Comparison of ENCODE assay signal across 11 mouse cellular contexts in genomic region chr1:190137943-190138342, GRCm38 (mm10). TPM values are rescaled to one million over a fixed set of nuclear protein-coding genes. Genes with fewer than 3 reads are reported as not detected.
DNase-seq lines count a peak whose midpoint lies in the region; ATAC-seq and TF ChIP-seq lines count a peak whose summit lies in the region.
"Had no signal": no experiment of that assay in that cellular context is flagged by ENCODE, and none has a peak within 500 bp of the region (broad histone marks: within the 10 kb centered on the region; RNA-seq: fewer than 3 reads in every experiment).

No protein-coding gene starts in this region.

- no peak for TF ChIP-seq CTCF in kidney, adult 2 months (conservative IDR thresholded peaks at IDR 0.05; ENCODE audit: insufficient read depth, insufficient read length, low read depth, low read length)

- ATAC-seq in hindbrain, embryonic 15.5 days (ENCODE audit: low FRiP score, low read depth), result peak; percentile 65; the same call in 1 of the 2 replicates

- H3K9ac ChIP-seq in hindbrain, embryonic 15.5 days, result no peak overlapping the region
- H3K9ac ChIP-seq: kidney, embryonic 15.5 days had no signal

- peaks cover 11% of the 10 kb centered on the region for H3K4me1 ChIP-seq in hindbrain, embryonic 15.5 days (replicated peaks)
- no peaks in the 10 kb centered on the region for H3K4me1 ChIP-seq in kidney, adult 2 months (ENCODE audit: control insufficient read depth, insufficient read depth, low read length)

- TF ChIP-seq POLR2A in kidney, adult 2 months (IDR thresholded peaks at IDR 0.05; ENCODE audit: low read depth, low read length), result no peak

- intact Hi-C loops in heart, postnatal 14 days (cut with DNase I), result no loop called here

- DNase-seq in right cerebral cortex, adult 18-20 months, result peak; percentile 10
- no peak for DNase-seq in right cerebral cortex, adult 2 months (ENCODE audit: low spot score in 2 of 2)
- peak; percentile 26 to 27 for DNase-seq in cerebellum, postnatal 36 days
- peak; percentile 33 for DNase-seq in right cerebral cortex, postnatal 4 days
- no peak for DNase-seq in heart, postnatal 14 days
- no peak for DNase-seq in kidney, adult 2 months
- DNase-seq: spleen, adult 18-20 months; thymus, postnatal 14 days had no signal

- H3K27me3 ChIP-seq in hindbrain, embryonic 15.5 days, result no peaks in the 10 kb centered on the region
- H3K27me3 ChIP-seq in kidney, adult 2 months (replicated peaks; ENCODE audit: control insufficient read depth, insufficient read depth, low read length), result no peaks in the 10 kb centered on the region

- peak overlapping the region; percentile 52 for H3K27ac ChIP-seq in hindbrain, embryonic 15.5 days (replicated peaks)
- no peak overlapping the region for H3K27ac ChIP-seq in kidney, adult 2 months (ENCODE audit: insufficient read depth, low read depth, low read length)
- H3K27ac ChIP-seq: kidney, embryonic 15.5 days; limb, embryonic 10.5 days had no signal

- no peak overlapping the region for H3K4me2 ChIP-seq in hindbrain, embryonic 15.5 days
- H3K4me2 ChIP-seq: kidney, embryonic 15.5 days had no signal

- 32% methylated on average over 10 of the region's 10 CpGs for WGBS in hindbrain, embryonic 15.5 days
- WGBS in kidney, adult 2 months, result 89% methylated on average over 10 of the region's 10 CpGs

- no peaks in the 10 kb centered on the region for H3K9me3 ChIP-seq in hindbrain, embryonic 15.5 days
- H3K9me3 ChIP-seq: kidney, embryonic 15.5 days; limb, embryonic 10.5 days had no signal

- no peak overlapping the region for H3K4me3 ChIP-seq in hindbrain, embryonic 15.5 days
- no peak overlapping the region for H3K4me3 ChIP-seq in kidney, adult 2 months (ENCODE audit: insufficient read depth, low read depth, low read length)
- H3K4me3 ChIP-seq: kidney, embryonic 15.5 days; limb, embryonic 10.5 days had no signal

- H3K36me3 ChIP-seq in hindbrain, embryonic 15.5 days, result no peaks in the 10 kb centered on the region
- no peaks in the 10 kb centered on the region for H3K36me3 ChIP-seq in kidney, adult 2 months (ENCODE audit: control insufficient read depth, insufficient read depth, low read length)
- H3K36me3 ChIP-seq: kidney, embryonic 15.5 days; limb, embryonic 10.5 days had no signal

RNA-seq across cellular contexts. Expression of gene Prox1, which starts 32.6 kb away (rescaled TPM):
- 6.2 and 6.9 TPM in 2 replicates for polyA plus RNA-seq in hindbrain, embryonic 15.5 days (2015; fragmentation: Nextera tagmentation; extraction: Ambion mirVana)
- 10 to 100 TPM; 39.5 to 43.6 TPM for total RNA-seq in heart, postnatal 14 days (2021)
- polyA plus RNA-seq in kidney, adult 2 months (2012; rRNA removed), result 2.7 and 3.7 TPM in 2 replicates

Comparison
In these comparisons a context has a peak if more than half of its experiments do, and no peak if none do; other contexts are left out.
1. DNase-seq: peak in right cerebral cortex, adult 18-20 months (single experiment), cerebellum, postnatal 36 days (2 of 2) and right cerebral cortex, postnatal 4 days (single experiment); none in right cerebral cortex, adult 2 months (0 of 2), heart, postnatal 14 days (0 of 2) and kidney, adult 2 months (single experiment).